Mouse (Mus musculus) thymus, adult 2 months (tissue): ENCODE measurements around the gene Ston2. TPM values are rescaled to one million over a fixed set of nuclear protein-coding genes. Genes with fewer than 3 reads are reported as not detected.

Experiments
- DNase-seq: peaks from one replicate; pipeline ENCODE4 v3.0.0; 2021
- H3K27ac ChIP-seq: fragments of 200-500 bp; 2 replicates; pipeline ENCODE4 v1.5.1; 2012; ENCODE audit warnings: low read length, control low read depth; ENCODE audit not compliant: control insufficient read depth, insufficient read depth
- H3K27me3 ChIP-seq: fragments of 200-500 bp; 2 replicates; pipeline ENCODE4 v1.6.1; 2012; ENCODE audit warnings: mild to moderate bottlenecking, low read length, moderate library complexity, mixed read lengths; ENCODE audit not compliant: control insufficient read depth, insufficient read depth
- H3K36me3 ChIP-seq: fragments of 200-500 bp; 2 replicates; pipeline ENCODE4 v1.6.1; 2012; ENCODE audit warnings: mild to moderate bottlenecking, low read length, moderate library complexity; ENCODE audit not compliant: control insufficient read depth, insufficient read depth
- H3K4me1 ChIP-seq: fragments of 200-500 bp; replicated peaks from 2 replicates; pipeline ENCODE4 v1.6.1; 2012; ENCODE audit warnings: low read length; ENCODE audit not compliant: control insufficient read depth, insufficient read depth
- H3K4me3 ChIP-seq: fragments of 200-500 bp; 2 replicates; pipeline ENCODE4 v1.5.1; 2012; ENCODE audit warnings: mild to moderate bottlenecking, low read length, control low read depth, moderate library complexity; ENCODE audit not compliant: control insufficient read depth, insufficient read depth
- CTCF ChIP-seq: fragments of 200-500 bp; IDR thresholded peaks from 2 replicates; pipeline ENCODE4 v1.5.1; 2012; ENCODE audit warnings: mild to moderate bottlenecking, control low read depth, low read length, moderate library complexity, borderline replicate concordance; ENCODE audit not compliant: control insufficient read depth, poor library complexity, insufficient read depth; ENCODE audit errors: extremely low read depth
- POLR2A ChIP-seq: fragments of 200-500 bp; IDR thresholded peaks from 2 replicates; pipeline ENCODE4 v1.6.1; 2012; ENCODE audit warnings: mild to moderate bottlenecking, low read length, control low read depth, moderate library complexity; ENCODE audit not compliant: control insufficient read depth, poor library complexity, insufficient read depth; ENCODE audit errors: extremely low read depth
- WGBS: fragments of 180-500 bp; shearing (Covaris S2); methylation state at CpG from one replicate; pipeline ENCODE4 v1.1.7; 2018; 5-methylcytosine and 5-hydroxymethylcytosine counted together
- polyA plus RNA-seq: library from polyadenylated mRNA; depleted of rRNA; stranded (reverse); fragments of >200 nt; gene quantifications from 2 replicates; pipeline ENCODE4 v1.2.3, GENCODE M21; 2012

The Ston2 gene
- polyA plus RNA-seq, 1 experiment, result 17.5 TPM

- H3K4me1 ChIP-seq, result peaks cover 2% of the 10 kb centered on the region; the same call in 1 of the 2 replicates
- no peak for TF ChIP-seq POLR2A
- no peak for TF ChIP-seq CTCF
- no peak overlapping the region for H3K4me3 ChIP-seq
- no peaks in the 10 kb centered on the region for H3K36me3 ChIP-seq
- H3K27me3 ChIP-seq, result no peaks in the 10 kb centered on the region
- no peak overlapping the region for H3K27ac ChIP-seq
- WGBS, result 75% methylated on average over 12 of the region's 12 CpGs
- no peak for DNase-seq
Measured at GRCm38 (mm10) chr12:91642426-91643093, 145.6 kb downstream of the Ston2 start.

DNA sequence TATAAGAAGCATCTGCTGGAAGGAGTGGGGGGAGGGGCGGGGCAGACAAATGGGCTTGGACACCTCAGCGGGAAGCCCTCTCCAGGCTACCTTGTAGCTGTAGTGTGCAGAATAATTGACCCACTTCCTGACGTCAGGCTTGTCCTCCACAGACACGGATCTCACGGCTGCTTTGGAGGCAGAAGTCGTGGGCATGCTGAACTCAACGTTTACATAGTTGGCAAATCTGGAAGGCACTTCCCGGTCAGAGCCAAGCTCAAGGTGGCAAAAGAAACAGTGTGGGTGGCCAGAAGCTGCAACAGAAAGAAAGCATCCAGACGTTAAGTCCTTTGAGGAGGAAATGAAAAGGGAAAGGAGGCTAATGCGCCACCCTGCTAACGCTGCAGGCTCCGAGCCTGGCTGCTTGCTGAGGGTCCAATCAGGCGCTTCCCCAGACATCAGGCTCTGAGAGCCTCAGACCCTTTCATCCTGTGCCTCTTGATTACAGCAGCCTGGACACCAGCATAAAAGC, 146.5 kb downstream of the Ston2 start:
- Histone ChIP-seq H3K27ac (no peak overlapping the region), H3K4me3 (no peak overlapping the region), H3K36me3 (no peaks in the 10 kb centered on the region), H3K4me1 (peaks cover 2% of the 10 kb centered on the region; the same call in 1 of the 2 replicates), H3K27me3 (no peaks in the 10 kb centered on the region)
- no peak for DNase-seq
- WGBS, result 68% methylated on average over 13 of the region's 13 CpGs
- no peak for TF ChIP-seq CTCF

DNA sequence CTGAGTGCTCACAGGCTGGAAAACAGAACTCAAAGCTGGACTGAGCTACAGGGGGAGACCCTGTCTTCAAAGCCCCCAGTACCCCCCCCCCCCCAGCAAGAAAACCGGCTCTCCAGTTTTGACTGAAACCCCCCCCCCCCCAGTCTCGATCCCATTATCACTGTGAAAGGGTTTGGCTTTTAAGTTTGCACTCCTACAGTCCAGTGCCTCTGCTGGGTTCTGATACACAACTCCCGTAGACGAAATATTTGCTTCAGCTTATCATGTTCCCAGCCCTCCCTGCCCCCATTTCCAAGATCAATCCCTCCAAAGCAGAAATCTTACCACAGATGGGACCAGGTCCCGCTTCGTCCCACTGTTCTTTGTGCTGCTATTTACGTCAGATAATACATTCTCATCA, 147.1 kb downstream of the Ston2 start:
- Histone ChIP-seq H3K4me3 (no peak overlapping the region), H3K27ac (no peak overlapping the region), H3K4me1 (peaks cover 2% of the 10 kb centered on the region; the same call in 1 of the 2 replicates), H3K36me3 (no peaks in the 10 kb centered on the region), H3K27me3 (no peaks in the 10 kb centered on the region)
- no peak for TF ChIP-seq CTCF
- no peak for DNase-seq
- whole genome bisulfite sequencing, result 82% methylated on average over 7 of the region's 7 CpGs

DNA sequence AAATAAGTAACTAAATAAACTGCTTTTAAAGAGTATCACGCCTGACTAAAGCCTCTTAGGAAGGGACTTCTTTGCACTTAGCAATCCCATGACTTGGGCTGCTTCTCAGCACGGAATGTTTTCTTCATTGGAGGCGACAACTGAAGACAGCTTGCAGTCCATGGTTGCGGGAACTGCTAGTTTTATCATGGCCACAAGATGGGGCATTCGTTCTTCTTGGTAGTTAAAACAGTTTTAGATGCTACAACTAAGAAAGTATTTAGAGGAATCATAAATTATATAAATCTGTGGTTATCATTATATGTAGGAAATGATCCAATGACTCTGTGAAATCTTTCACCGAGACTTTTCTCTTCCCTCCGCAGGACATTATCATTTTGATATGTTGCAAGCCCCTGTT, 147.5 kb downstream of the Ston2 start:
- no peak overlapping the region for H3K27ac ChIP-seq
- no peak overlapping the region for H3K4me3 ChIP-seq
- peaks cover 2% of the 10 kb centered on the region; the same call in 1 of the 2 replicates for H3K4me1 ChIP-seq
- DNase-seq, result peak; percentile 45
- no peaks in the 10 kb centered on the region for H3K27me3 ChIP-seq
- 45% methylated on average over 7 of the region's 7 CpGs for WGBS
- no peaks in the 10 kb centered on the region for H3K36me3 ChIP-seq
- TF ChIP-seq CTCF (no peak), POLR2A (no peak)

DNA sequence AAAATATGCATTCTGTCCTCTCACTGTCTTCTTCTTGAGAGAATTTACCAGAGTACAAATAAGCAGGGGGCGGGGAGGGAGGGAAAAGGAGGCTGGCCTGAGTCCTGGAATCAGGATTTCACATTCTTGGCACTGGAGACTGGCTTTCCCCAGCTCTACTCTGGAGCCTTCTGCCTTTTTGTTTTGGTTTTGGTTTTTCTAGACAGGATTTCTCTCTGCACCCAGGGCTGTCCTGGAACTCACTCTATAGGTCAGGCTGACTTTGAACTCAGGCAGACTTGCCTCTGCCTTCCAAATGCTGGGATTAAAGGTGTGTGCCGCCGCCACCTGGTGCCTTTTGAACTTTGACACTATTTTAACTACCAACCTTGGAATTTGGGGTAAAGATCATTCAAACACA, 149.8 kb downstream of the Ston2 start:
- no peaks in the 10 kb centered on the region for H3K27me3 ChIP-seq
- H3K4me3 ChIP-seq, result no peak overlapping the region
- H3K27ac ChIP-seq, result no peak overlapping the region
- no peak for TF ChIP-seq POLR2A
- no peak for TF ChIP-seq CTCF
- H3K4me1 ChIP-seq, result peaks cover 2% of the 10 kb centered on the region; the same call in 1 of the 2 replicates
- DNase-seq, result no peak
- WGBS, result 91% methylated on average over 3 of the region's 3 CpGs
- no peaks in the 10 kb centered on the region for H3K36me3 ChIP-seq

GRCm38 (mm10) chr12:91637136-91637909, 150.9 kb downstream of the Ston2 start:
- no peak for DNase-seq
- WGBS, result 76% methylated on average over 12 of the region's 12 CpGs
- no peak for TF ChIP-seq POLR2A
- TF ChIP-seq CTCF, result no peak
- H3K27ac ChIP-seq, result no peak overlapping the region
- H3K27me3 ChIP-seq, result no peaks in the 10 kb centered on the region
- H3K4me3 ChIP-seq, result no peak overlapping the region
- no peaks in the 10 kb centered on the region for H3K36me3 ChIP-seq
- no peaks in the 10 kb centered on the region for H3K4me1 ChIP-seq

- no peak for DNase-seq
- no peaks in the 10 kb centered on the region for H3K36me3 ChIP-seq
- TF ChIP-seq POLR2A, result no peak
- TF ChIP-seq CTCF, result no peak
- no peaks in the 10 kb centered on the region for H3K4me1 ChIP-seq
- 92% methylated on average over 5 of the region's 5 CpGs for WGBS
- no peak overlapping the region for H3K4me3 ChIP-seq
- no peaks in the 10 kb centered on the region for H3K27me3 ChIP-seq
- H3K27ac ChIP-seq, result no peak overlapping the region
Measured at GRCm38 (mm10) chr12:91626482-91626881, 161.7 kb downstream of the Ston2 start.
